Mouse (Mus musculus) liver, adult 2 months (tissue): Measurements from ENCODE around the gene Naaladl1.

Experiments used
- CTCF ChIP-seq: fragments of 200-500 bp; IDR thresholded peaks from 2 replicates; pipeline ENCODE4 v1.5.1; 2011; ENCODE audit warnings: low read depth, low read length, control low read depth
- POLR2A ChIP-seq: fragments of 200-500 bp; IDR thresholded peaks from 2 replicates; pipeline ENCODE4 v1.6.1; 2011; ENCODE audit warnings: low read length, control low read depth; ENCODE audit not compliant: insufficient read depth; ENCODE audit errors: extremely low read depth

DNA sequence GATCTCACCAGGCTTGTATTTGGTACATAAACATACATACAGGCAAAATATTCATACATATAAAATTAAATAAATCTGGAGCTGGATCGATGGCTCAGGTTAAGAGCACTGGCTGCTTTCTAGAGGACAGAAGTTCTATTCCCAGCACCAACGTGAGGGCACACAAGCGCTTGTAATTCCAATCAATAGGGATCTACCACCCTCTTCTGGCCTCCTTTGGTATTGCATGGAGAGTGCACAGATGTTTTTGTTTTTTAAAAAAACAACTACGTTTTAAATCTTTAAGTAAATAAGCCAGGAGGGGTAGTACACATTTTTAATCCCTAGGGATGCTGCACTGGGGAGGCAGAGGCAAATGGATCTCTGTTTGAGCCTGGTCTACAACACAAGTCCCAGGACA is 20.7 kb downstream of the Naaladl1 start:
- peak; percentile 58 for TF ChIP-seq CTCF
- TF ChIP-seq POLR2A = no peak
